Mouse (Mus musculus) cerebellum, adult 11 months (tissue): ENCODE measurements at regions not wholly inside any gene's neighbourhood (a gene's known extent, or its start where the extent isn't known, plus 50 kb on each side); places are given as distances from the start of the nearest gene placed in this dataset.

ENCODE experiments used
- DNase-seq: peaks from one replicate; pipeline ENCODE4 v3.0.0; 2022

DNA sequence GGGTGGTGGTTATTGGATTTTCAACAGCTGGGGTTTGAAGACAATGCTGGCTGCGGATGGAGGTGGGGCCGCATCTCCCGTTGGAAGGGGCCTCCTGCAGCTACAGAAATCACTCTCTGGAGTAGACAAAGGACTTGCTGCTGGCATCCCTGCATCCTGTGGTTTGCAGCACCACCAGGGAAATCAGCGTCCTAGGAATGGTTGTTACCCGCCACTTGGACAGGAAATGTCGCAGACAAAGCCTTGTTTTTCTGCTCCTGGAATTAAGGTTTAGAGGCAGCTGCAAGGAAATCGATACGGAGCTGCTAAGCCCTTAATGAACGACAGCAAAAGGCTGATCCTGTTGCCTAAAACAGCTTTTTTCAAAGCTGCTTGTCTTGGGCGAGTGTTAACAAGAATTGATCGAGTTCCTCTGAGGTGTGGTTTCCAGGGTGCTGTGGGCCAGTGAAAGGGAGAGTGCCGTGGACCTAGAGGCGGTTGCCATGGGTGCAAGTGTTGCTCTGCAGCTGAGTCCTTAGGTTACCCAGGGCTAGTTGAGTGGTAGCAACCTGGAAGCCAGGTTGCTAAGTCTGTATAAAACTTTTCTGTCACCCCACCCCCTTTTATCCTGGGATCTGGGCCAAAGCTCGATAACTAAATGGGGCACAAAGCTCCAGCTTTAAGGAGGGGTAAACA lies 230.6 kb upstream of the Chd6 start:
- DNase-seq = no peak

DNA sequence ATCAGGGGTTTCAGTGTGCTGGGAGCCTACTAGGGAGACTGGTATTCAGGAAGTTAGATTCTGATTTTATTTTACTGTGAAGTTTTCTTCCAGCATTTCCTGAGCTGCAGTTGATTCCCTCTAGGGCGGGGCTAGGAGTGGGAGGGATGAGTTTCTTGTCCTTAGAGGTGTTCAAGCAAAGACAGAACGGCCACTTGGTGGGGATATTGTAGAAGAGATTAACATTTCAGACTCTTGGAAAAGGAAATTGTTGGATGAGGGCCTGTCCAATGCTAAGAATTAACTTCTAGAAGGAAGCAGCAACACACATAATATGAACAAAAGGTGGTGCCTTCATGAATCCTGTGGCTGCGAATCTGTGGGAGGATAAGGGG lies 230.1 kb upstream of the Chd6 start:
- DNase-seq = no peak

DNA sequence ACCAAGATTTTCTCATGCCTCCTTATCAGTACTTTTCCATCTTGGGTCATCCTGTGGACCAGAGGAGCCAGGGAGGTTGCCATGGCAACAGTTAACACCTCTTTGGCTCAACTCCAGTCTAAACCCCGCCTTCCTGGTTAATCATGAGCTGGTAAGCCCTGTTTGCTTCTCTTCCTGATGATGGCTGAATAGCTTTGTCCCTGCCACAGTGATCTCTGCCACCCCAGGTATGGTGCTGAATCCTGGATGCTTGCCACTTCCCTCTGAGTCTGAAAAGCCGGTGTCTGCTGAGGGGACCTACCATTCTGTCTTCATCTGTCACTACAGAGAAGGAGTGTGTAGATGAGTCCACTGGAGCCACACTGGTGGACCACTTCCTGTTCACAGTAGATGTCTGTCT lies 223.8 kb upstream of the Chd6 start:
- DNase-seq = no peak

DNA sequence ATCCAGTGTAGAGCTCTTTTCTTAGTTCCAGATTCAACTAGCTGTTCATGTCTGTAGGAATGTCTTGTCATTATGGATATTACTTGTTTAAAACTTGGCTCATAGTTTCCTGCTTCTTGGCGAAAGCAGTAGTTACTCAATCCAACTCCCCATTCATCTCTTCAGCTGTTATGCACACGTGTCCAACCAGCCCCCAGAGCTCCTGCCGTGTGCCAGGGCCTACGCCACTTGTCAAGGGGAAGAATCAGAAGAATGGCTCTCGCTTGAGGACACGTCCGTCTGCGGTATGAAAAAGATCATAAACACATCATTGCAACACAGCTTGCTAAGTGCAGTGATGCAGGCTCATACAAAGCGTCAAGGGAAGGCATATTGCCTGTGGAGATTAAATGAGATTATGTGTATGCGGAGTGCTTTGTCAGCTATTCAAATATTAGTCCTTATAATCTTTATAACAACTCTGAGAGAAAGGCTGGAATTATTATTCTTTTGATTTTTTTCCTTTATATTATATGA lies 223.0 kb upstream of the Chd6 start:
- no peak for DNase-seq

DNA sequence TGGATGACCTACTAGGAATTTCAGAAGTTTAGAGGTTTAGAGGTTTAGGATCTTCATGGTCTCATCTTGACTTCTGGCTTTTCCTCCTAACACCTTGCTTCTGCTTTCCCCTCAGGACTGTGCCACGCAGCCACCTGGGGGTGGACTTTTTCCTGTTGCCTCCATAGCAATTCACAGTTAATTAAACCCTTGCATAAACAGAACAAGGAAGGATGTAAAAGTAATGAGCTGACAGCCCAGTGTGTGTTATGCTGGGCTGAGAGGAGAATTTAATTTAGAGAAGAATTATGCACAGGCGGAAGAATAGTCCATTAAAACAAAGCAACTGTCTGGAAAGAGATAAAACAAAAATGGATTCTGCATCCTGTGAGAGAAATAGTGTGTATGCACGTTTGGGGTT lies 193.9 kb upstream of the Chd6 start:
- no peak for DNase-seq

DNA sequence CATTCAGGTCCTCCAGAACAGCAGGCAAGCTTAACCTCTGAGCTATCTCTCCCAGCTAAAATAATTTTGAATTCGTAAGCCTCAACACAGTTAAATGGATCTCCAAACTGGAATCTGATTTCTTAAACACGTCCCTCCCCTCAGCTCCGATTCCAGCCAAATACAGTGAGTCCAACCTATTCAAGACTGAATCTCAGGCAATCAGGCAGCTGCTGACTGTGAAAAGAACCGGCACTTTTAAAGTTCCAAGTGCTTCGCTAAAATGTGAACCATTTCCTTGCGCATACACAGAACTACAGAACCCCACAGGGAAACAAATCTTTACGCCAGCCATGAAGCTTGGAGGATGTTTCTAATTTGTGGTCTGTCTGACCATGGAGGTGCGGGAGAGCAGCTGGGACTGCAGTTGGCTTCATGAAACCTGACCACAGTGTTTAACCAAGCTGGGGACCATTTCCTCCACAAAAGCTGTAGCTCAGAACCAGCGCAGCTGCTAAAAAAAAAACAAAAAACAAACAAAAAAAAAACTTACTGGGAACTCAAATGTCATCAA lies 160.1 kb upstream of the Chd6 start:
- DNase-seq = no peak

DNA sequence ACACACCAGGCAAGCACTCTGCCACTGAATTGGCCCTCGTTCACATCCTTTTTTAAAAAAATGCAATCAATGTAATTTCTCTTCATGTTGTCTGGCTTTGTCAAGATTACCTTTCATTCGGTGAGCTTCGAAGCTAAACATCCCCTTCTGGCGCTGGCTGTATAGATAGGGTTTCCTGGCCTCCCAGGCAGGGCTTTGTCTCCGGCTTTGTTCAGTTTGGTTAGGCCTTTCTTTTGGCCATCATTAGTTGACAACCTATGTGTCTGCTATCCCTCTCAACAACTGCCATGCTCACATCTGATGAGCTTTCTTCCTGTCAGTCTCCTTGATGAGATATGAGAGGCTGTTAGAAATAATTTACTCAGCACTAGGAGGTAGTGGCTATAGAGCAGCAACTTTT lies 157.6 kb upstream of the Chd6 start:
- DNase-seq = no peak

DNA sequence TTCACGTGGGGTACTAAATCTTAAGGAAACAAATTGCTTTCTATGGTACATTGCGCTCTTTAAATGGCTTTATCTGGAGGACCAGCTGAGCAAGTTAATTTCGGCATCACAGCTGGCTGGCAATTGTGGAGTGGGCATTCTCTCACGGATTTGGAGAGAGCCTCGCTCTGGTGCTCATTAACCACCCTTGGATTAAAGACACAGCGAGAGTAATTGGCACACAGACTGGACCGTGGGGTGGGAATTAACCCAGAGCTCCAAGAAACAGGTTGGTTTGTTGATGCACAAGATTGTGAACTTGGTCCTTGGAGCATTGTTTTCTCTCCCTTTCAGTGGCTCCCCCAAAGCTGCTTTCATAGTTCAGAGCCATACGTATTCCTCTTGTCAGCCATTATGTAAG lies 156.3 kb upstream of the Chd6 start:
- DNase-seq = no peak

DNA sequence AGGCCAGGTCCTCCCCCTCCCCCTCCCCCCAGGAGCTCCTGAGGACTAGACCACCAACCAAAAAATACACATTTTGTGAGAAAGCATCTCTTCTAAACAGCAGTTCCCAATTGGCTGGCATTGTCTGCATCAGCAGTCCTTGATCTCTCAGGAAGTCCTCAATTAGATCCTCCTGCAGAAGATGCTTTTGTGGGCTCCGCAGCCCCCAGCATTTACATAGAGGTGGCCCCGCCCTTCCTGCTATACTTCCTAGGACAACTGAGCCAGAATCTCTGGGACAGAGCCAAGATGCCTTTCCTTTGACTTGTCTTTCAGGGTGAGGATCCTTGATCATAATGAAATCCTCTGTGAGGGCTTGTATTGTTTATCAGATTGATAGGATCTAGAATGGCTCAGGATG lies 143.9 kb upstream of the Chd6 start:
- no peak for DNase-seq

DNA sequence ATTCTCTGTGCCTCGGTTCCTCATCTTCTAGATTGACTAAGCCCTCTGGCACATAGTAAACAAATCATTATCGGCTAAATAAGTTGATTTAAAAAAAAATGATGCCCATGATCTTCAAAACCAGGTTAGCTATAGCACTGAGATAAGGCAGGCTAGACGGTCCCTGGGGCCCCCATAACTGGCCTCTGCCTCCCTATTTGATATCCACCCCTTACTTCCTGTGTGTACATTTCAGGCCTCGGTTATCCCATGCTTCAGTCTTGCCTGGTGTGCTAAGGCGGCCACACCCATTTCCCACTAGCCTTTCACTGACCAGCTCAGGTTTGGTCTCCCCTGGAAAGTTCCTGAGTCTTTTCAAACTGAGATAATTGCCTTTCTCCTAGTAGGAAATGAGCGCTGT lies 132.8 kb upstream of the Chd6 start:
- DNase-seq = no peak

DNA sequence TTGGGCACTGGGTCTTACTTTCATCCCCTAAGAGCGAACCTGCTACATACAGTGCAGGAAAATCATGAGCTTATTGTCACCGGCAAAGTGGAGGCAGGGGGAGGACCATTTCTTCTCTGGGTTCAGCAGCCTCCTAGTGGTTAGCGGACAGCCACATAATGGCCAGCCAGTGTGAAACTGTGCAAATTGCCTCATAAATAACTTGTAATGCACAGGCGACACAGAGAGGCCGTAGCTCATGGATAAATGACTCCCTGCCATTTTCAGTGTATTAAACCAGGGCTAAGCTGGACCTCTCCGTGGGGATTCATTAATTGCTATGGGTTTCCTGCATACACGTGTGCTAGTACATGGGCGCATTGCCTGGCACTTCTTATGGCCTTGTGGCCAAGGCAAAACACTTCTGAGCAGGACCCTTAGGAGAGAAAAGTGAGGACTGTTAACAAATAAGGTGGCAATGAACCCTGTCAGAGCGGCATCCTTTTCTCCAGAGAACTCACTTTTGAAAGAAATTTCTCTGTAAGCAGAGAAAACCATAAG lies 128.5 kb upstream of the Chd6 start:
- DNase-seq = no peak

DNA sequence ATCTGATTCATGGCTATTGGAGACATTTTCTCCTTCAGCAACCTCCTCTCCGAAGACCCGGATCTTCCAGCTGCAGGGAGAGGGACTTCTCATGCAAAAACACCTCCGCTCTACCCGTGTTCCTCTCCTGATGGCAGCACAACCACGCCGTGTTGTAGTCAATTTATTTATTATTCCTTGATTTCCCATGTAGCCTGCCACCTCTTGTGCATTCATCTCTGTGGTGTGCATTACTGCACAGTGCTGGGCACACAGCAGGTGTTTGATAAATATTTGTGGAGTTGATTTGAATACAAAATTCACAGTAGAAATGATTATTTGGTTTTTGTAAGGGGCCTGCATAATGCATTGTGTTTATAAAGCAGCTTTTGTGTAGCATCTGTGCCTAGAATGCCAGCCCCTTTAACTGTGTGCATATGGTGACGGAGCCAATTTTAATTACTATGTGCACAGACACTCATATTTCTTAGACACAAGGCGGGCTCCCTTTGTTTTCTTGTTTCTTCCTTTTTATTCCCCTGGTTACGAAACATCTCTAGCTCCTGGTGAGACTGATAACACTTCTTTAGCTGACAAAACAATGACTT lies 124.4 kb upstream of the Chd6 start:
- DNase-seq = no peak

DNA sequence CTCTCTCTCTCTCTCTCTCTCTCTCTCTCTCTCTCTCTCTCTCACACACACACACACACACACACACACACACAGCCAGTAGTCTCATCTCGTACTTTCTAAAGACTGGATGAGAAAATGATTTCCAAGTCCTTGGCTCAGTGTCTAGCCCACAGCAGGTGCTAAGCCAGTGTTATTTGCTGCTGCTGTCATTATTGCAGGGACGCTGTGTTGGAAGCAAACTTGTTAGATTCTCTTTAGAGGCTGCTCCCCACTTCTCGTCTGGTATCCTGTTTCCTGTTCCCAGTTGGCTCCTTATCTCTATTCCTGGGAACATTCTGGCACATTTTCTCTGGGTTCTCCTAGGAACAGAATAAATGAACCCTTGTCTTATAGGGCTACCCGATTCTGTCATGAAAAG lies 122.5 kb upstream of the Chd6 start:
- DNase-seq = no peak

DNA sequence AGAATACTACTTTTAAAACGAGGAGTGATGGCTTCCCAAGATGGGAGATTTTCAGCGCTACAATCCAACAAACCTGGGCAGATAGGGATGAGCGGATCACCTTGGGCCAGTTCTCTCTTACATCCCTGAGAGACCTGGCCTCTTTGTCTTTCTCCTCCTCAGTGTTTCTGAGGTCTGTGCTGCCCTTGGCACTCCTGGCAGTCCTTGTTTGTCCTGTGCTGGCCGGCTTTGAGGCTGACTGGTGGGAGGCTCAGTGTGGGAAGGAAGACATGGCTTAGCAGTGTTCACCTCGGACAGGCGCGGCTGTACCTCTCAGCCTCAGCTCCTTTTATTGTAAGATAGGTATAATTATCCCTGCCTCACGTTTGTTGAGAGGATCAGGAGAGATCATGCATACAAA lies 106.9 kb upstream of the Chd6 start:
- no peak for DNase-seq

DNA sequence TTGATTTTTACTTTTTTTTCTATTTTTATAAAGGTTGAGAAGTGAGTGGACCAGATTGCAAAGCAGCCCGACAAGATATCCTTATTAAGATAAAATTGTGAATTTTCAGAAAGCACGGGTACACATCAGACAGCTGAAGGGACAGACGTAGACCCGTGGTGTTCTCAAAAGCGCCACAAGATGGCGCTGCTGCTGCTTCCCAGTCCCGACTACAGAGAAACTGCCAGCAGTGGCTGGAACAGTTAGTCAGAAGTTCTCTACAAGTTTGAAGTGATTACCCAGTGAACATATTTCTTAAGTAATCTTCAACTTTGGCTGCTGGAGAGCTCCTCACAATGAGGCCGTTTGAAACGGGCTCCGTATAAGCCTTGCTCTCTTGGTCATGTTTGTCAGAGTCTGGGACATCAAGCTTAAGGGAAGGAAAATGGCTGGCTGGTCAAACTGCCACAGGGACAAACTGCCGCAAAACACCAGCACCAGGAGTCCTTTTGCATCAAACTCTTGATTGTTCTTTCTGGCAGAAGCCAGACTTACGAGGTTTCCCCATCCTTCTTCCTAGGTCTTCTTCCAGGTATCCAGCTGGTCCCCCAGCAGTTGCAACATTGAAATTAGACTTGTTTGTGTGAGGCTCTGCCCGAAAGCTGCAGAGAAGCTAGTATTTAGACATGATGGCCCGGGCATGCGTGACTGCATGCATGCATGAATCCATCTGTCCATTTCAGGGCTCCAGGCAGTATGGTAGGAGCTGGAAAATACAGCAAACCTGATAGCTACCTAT lies 106.0 kb upstream of the Chd6 start:
- peak; percentile 57 for DNase-seq

DNA sequence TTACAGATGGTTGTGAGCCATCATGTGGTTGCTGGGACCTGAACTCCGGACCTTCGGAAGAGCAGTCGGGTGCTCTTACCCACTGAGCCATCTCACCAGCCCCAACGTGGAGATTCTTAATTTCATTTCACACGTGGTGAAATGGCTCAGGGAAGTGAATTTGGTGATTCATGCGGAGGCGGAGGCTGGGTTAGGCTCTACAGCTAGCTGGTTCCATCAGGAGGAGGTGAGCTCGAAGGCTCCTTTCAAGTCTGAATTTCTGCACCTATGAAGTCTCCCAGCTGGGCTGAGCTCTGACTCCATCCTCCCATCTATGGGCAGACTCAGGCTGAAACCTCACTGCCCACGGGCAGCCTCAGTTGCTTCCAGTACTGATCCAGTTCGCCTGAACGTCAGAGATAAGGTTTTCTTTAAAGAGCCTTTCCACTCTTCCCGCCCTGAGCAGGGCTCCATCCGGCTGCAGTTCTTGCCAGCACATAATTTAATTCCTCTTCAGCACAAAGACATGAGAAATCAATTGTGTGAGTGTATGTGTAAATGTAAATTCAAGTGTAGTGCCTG lies 103.5 kb upstream of the Chd6 start:
- DNase-seq = no peak

DNA sequence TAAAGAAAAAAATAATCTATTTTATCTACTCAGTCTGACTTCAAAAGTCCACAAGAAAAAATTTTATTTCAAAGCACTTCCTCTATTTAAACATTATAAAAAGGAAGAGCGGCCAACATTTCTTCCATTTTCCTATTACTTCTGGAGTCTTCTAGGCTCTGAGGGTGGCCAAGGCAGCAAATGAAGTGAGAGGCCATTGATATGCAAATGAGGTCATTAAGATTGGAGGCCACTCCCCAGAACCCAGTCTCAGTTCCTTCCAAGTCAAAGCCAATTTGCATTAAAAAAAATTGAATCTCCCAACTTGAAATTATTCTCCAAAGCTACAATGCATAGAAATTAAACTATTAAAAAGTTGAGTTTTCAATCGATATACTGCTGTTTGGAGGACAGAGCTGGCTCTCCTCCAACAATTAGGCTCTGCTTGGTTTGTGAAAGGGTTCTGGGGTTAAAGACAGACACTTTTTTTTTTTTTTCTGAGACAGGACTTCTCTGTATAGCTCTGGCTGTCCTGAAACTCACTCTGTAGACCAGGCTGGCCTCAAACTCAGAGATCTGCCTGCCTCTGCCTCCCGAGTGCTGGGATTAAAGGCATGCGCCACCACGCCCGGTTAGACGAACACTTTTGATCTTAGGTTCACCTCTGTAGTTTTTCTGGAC lies 88.0 kb upstream of the Chd6 start:
- DNase-seq = no peak

DNA sequence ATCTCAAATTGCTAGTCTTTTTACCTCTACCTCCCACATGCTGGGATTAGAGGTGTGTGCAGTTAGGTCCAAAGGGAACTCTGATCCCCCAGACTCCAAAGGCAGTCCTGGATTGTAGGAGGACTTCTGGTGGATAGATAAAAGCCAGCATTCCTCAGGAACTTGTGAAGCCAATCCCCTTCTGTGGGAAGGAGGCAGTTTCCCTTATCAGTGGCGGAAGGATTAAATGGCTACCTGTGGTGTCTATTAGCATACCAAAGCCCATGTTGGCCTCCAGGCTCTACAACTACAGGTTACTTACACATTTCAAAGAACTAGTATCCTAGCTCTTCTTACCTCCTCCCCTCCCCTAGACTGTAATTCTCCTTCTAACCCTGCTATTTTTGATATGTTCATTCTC lies 78.6 kb upstream of the Chd6 start:
- no peak for DNase-seq

DNA sequence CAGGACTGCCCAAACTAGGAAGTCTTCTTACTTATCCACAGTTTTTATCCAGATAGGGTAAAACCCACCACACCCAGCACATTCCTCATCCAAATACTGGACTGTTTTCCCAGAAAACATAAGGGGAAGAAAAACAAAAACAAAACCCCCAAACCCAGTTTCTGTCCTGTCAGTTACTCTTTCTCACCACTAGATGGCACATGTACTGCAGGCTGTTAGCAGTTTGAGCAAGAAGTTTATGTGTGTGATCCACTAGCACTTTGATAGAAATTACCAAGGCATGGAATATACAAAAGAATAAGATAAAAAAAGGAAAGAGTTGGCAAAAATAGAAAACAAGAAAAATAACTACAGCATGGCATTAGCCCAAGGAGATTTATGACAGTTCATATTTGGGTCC lies 76.2 kb upstream of the Chd6 start:
- DNase-seq = no peak

DNA sequence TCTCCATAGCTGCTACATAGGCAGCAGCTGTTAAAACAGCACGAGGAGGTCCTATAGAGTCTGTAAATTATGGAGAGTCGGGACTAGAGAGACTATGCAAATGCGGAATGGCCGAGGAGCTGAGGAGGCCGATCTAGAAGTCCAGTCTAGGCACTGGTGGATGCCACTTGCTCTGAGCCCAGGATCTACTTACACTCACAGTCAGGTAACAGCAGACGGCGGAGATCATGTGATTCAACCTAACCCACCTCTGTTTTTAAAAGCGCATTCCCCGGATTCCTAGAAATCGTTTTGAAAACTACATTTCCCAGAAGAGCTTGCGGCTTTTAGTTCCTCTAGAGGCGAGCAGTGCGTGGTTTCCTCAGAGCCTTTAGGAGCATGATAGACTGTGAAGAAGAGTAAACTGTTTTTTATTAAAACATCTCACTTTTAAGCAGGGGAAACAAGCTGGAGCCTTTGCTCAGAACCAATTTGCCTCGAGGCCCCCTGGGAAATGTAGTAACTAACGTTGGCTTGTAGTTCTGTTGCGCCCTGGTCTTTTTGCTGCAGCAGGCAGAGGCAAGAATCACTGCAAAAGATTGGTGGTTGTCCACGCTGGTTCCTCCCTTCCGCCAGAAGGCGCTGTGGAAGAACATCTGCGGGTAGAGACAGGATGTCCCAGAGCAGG lies 68.6 kb upstream of the Chd6 start:
- peak; percentile 56 for DNase-seq

DNA sequence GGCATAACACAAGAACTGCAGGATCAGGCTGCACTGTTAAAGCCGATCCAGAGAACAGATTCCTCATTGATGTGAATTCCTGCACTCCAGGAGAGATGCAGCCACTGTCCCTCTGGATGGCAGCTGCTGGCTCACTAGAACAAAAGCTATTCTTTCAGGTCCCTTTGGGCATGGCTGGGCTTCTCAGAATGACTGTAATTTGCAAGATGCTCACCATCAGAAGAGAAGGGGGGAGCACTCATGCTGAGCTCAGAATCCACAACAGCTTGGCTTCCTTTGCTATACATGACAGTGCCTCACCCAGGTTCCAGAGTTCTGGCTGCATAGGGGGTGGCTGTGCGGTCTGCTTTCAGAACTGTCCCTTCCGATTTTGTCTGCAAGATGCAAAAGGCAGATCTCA lies 57.8 kb upstream of the Chd6 start:
- DNase-seq = no peak

DNA sequence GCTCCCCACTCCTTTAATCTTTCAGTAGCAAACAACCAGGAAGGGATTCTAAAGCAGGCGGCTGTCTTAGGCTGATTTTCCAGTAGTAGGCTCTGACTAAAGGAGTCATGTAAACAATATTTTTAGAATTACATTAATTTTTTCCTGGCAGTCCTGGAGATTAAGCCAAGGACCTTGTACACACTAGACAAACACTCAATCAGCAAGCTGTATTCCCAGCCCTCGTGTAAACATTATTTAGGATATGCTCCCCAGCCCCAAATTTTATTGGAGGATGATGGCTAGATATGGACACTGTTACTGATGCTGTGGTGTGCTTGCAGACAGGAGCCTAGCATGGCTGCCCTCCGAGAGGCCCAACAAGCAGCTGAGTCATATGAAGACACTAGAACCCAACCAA lies 56.6 kb upstream of the Chd6 start:
- no peak for DNase-seq
